ENCODE assay signal across 9 mouse cellular contexts in the genomic region with DNA sequence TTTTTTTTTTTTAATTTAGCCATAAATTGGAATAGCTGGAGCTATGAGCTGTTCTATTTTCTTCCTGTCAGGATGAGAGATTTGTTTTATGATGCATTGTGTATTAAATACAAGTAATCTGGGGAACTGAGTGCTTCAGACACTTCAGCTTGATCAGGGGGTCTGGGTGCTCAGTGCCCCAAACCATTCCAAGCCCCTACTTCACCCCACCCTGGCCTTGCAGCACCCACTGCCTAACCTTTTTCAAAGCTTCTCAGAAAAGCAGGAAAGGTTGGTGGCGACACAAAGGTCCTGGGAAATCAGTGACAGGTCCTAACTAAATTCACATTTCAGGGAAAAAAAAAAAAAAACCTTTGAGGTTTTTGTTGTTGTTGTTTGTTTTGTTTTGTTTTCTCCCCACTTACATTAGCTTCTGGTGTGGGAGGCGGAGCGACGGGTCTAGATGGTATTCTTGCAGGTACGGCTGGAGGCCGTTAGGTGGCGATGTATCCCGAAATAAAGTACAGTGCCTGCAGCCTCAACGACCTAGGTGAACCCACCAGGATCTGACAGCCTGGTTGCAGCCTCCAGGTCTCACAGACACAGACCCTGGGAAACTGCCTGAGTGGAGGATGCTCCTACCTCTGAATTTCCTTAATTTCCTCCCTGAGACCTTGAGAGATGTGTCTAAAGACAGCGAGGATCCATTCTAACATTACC.
DNase-seq lines count a peak whose midpoint lies in the region; ATAC-seq and TF ChIP-seq lines count a peak whose summit lies in the region.
"Had no signal": no experiment of that assay in that cellular context is flagged by ENCODE, and none has a peak within 500 bp of the region (broad histone marks: within the 10 kb centered on the region; RNA-seq: fewer than 3 reads in every experiment).

No protein-coding gene starts in this region.

- H3K27ac ChIP-seq in heart, adult 2 months: peak overlapping the region; percentile 16; the same call in 1 of the 2 replicates
- H3K27ac ChIP-seq in kidney, adult 2 months (ENCODE audit: insufficient read depth, low read depth, low read length): peak overlapping the region; percentile 41; the same call in 1 of the 2 replicates
- H3K27ac ChIP-seq in limb, embryonic 12.5 days: peak overlapping the region; percentile 84
- H3K27ac ChIP-seq in midbrain, postnatal 0 days (ENCODE audit: low read depth, low read length): no peak overlapping the region

- H3K4me1 ChIP-seq in heart, adult 2 months (ENCODE audit: control insufficient read depth, insufficient read depth, low read length): no peaks in the 10 kb centered on the region; the same call in 1 of the 2 replicates
- no peaks in the 10 kb centered on the region; the same call in 1 of the 2 replicates for H3K4me1 ChIP-seq in kidney, adult 2 months (ENCODE audit: control insufficient read depth, insufficient read depth, low read length)
- H3K4me1 ChIP-seq in limb, embryonic 12.5 days (replicated peaks): peaks cover 57% of the 10 kb centered on the region
- H3K4me1 ChIP-seq in midbrain, postnatal 0 days (ENCODE audit: insufficient read depth, low read length): peaks cover 4% of the 10 kb centered on the region; the same call in 1 of the 2 replicates

- 13% methylated on average over 10 of the region's 10 CpGs for WGBS in heart, adult 2 months
- 9% methylated on average over 10 of the region's 10 CpGs for WGBS in kidney, adult 2 months
- 5% methylated on average over 10 of the region's 10 CpGs for WGBS in limb, embryonic 12.5 days
- 12% methylated on average over 10 of the region's 10 CpGs for WGBS in midbrain, postnatal 0 days

- no peak for TF ChIP-seq POLR2A in heart, adult 2 months (IDR thresholded peaks at IDR 0.05; ENCODE audit: insufficient read depth, low read depth, low read length)
- no peak for TF ChIP-seq POLR2A in kidney, adult 2 months (IDR thresholded peaks at IDR 0.05; ENCODE audit: low read depth, low read length)

- peak; percentile 93 for TF ChIP-seq CTCF in heart, adult 2 months (IDR thresholded peaks at IDR 0.05)
- TF ChIP-seq CTCF in kidney, adult 2 months (conservative IDR thresholded peaks at IDR 0.05; ENCODE audit: insufficient read depth, insufficient read length, low read depth, low read length): peak; percentile 89
- peak; percentile 83 for TF ChIP-seq CTCF in midbrain, postnatal 0 days (IDR thresholded peaks at IDR 0.05)

- 0 out of 2 replicates have a peak, but pooled peaks have one; percentile 40 for ATAC-seq in limb, embryonic 12.5 days (ENCODE audit: insufficient number of reproducible peaks, insufficient read depth, low FRiP score, low TSS enrichment, low read depth)
- ATAC-seq in midbrain, postnatal 0 days (ENCODE audit: low FRiP score): peak; percentile 77; the same call in 1 of the 2 replicates

- no peak overlapping the region for H3K4me3 ChIP-seq in heart, adult 2 months
- H3K4me3 ChIP-seq in kidney, adult 2 months (ENCODE audit: insufficient read depth, low read depth, low read length): no peak overlapping the region
- H3K4me3 ChIP-seq in limb, embryonic 12.5 days (replicated peaks): no peak overlapping the region
- no peak overlapping the region for H3K4me3 ChIP-seq in midbrain, postnatal 0 days (ENCODE audit: low read depth, low read length)

- H3K79me2 ChIP-seq in heart, adult 2 months (replicated peaks; ENCODE audit: control insufficient read depth, insufficient read depth, low read length): no peaks in the 10 kb centered on the region

- H3K27me3 ChIP-seq in heart, adult 2 months (ENCODE audit: control insufficient read depth, insufficient read depth, low read length): no peaks in the 10 kb centered on the region
- H3K27me3 ChIP-seq in kidney, adult 2 months (replicated peaks; ENCODE audit: control insufficient read depth, insufficient read depth, low read length): no peaks in the 10 kb centered on the region
- H3K27me3 ChIP-seq in limb, embryonic 12.5 days: no peaks in the 10 kb centered on the region
- H3K27me3 ChIP-seq in midbrain, postnatal 0 days (ENCODE audit: insufficient read depth, low read length): peaks cover 12% of the 10 kb centered on the region; the same call in 1 of the 2 replicates

- no peak overlapping the region for H3K9ac ChIP-seq in heart, adult 2 months (ENCODE audit: low read depth, low read length)
- no peak overlapping the region; the same call in 1 of the 2 replicates for H3K9ac ChIP-seq in limb, embryonic 12.5 days (replicated peaks)
- H3K9ac ChIP-seq in midbrain, postnatal 0 days (replicated peaks; ENCODE audit: low read length, poor library complexity, severe bottlenecking): no peak overlapping the region

- TF ChIP-seq EP300 in heart, adult 2 months (IDR thresholded peaks at IDR 0.05; ENCODE audit: insufficient read depth, low read depth, low read length): peak; percentile 90

- no peaks in the 10 kb centered on the region for H3K9me3 ChIP-seq in limb, embryonic 12.5 days
- no peaks in the 10 kb centered on the region for H3K9me3 ChIP-seq in midbrain, postnatal 0 days (ENCODE audit: low read length)

- intact Hi-C loops in heart, adult 2 months (cut with DNase I): loop anchor here (10.0 kb wide), 4 partner anchors 90 to 230 kb away; no protein-coding TSS in a partner anchor

- H3K4me2 ChIP-seq in limb, embryonic 12.5 days: peak overlapping the region; percentile 31
- H3K4me2 ChIP-seq in midbrain, postnatal 0 days (ENCODE audit: low read depth, low read length, poor library complexity, severe bottlenecking): no peak overlapping the region

- DNase-seq in layer of hippocampus, adult 11-12 months (ENCODE audit: low spot score): peak; percentile 63
- no peak for DNase-seq in layer of hippocampus, adult 9-10 months (ENCODE audit: low spot score)
- DNase-seq in embryo, embryonic 11 days: peak; percentile 89
- DNase-seq in heart, adult 2 months: peak; percentile 80 to 81
- peak; percentile 88 for DNase-seq in kidney, adult 2 months
- DNase-seq in midbrain, postnatal 0 days (ENCODE audit: low spot score): peak; percentile 83
- peak; percentile 16 for DNase-seq in thymus, postnatal 25 days

- H3K36me3 ChIP-seq in heart, adult 2 months (ENCODE audit: control insufficient read depth, insufficient read depth, low read length): no peaks in the 10 kb centered on the region
- H3K36me3 ChIP-seq in kidney, adult 2 months (ENCODE audit: control insufficient read depth, insufficient read depth, low read length): no peaks in the 10 kb centered on the region
- no peaks in the 10 kb centered on the region for H3K36me3 ChIP-seq in limb, embryonic 12.5 days
- H3K36me3 ChIP-seq in midbrain, postnatal 0 days (ENCODE audit: insufficient read depth, low read length): no peaks in the 10 kb centered on the region
- H3K36me3 ChIP-seq: G1E had no signal
